Mouse (Mus musculus): Measurements from ENCODE around the gene Padi3. TPM values are rescaled to one million over a fixed set of nuclear protein-coding genes. Genes with fewer than 3 reads are reported as not detected.

Gene Padi3
- polyA plus RNA-seq, 1 experiment from 2014 or later: 0.05 TPM

DNA sequence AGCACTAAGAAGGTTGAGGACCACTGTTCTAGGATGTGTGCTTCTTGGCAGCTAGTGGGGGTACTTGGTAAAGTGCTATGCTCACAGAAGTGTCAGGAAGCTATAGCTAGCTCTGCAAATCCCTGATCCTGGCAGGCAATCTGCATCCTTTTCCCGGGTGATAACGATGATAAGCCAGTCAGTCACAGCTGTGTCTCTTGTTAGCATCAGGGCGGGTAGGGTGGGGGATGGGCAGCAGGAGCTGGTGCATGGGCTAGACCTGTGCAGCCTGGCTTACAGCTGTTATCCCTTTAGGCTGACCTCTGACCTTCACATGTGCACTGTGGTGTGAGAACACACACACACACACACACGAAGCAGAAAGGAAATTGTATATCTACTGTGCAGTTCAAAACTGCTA lies 67.4 kb downstream of the Padi3 start:
- ATAC-seq (ENCODE audit: low FRiP score, low read depth): peak; percentile 52; the same call in 1 of the 2 replicates
- WGBS: 43% methylated on average over 4 of the region's 4 CpGs
- H3K4me1 ChIP-seq: peaks cover 17% of the 10 kb centered on the region; the same call in 1 of the 2 replicates
- no peak overlapping the region for H3K4me2 ChIP-seq (replicated peaks)
- no peak overlapping the region for H3K27ac ChIP-seq (replicated peaks)
- no peaks in the 10 kb centered on the region for H3K36me3 ChIP-seq
- H3K9ac ChIP-seq (replicated peaks): no peak overlapping the region
- no peak overlapping the region for H3K4me3 ChIP-seq
- H3K9me3 ChIP-seq: no peaks in the 10 kb centered on the region
- H3K27me3 ChIP-seq: peaks cover 11% of the 10 kb centered on the region; the same call in 1 of the 2 replicates

DNA sequence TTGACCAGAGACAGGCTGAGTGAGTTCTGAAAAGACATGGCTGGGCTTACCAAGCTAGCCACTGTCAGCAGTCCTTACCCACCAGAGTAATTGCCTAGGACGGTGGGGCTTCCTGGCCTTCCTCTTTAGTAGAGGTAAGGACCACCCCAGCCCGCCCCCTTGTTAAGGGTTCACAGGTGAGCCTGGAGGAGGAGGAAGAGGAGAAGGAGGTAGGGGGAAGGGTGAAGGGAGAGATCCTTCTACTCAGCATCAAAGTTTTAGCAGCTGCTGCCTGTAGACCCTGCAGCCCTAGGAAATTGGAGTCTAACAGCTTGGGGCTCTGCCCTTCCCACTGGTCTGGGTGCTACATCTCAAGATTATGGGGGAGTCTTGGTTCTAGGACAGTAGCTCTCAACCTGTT lies 67.9 kb downstream of the Padi3 start, which contains the start of gene Padi6:
Gene Padi6, minus strand, starts transcription at position 101 of the 400 bp plus-strand sequence.
- Histone ChIP-seq H3K9ac (replicated peaks) (no peak within 1 kb of the TSS), H3K9me3 (no peaks in the 10 kb centered on the region), H3K27me3 (peaks cover 6% of the 10 kb centered on the region; the same call in 1 of the 2 replicates), H3K4me1 (peaks cover 12% of the 10 kb centered on the region; the same call in 1 of the 2 replicates), H3K36me3 (no peaks in the 10 kb centered on the region), H3K4me2 (replicated peaks) (no peak within 1 kb of the TSS), H3K27ac (replicated peaks) (no peak within 1 kb of the TSS), H3K4me3 (no peak within 1 kb of the TSS)
- 88% methylated on average over 2 of the region's 2 CpGs for WGBS
- ATAC-seq (ENCODE audit: low FRiP score, low read depth): no peak

DNA sequence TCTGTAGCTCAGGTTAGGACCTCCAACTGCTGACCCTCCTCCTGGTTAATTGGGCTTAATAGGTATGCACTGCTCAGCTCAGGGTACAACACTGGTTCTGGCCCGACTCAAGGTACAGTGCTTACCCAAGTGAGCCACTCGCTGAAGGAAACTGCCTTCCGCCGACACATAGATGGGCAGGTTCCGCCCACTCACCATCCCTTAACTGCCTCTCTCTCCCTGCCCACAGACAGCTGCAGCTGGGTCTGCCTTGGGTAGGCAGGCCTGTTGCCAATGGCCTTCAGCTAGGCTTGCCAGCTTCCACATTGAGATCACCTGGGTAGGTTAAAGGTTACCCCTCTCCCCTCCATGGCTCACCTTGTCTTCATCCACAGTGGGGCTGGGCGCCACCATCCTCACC lies 69.0 kb downstream of the Padi3 start:
- no peaks in the 10 kb centered on the region for H3K9me3 ChIP-seq
- H3K9ac ChIP-seq (replicated peaks): no peak overlapping the region
- H3K4me3 ChIP-seq: no peak overlapping the region
- 87% methylated on average over 6 of the region's 6 CpGs for WGBS
- H3K4me1 ChIP-seq: peaks cover 12% of the 10 kb centered on the region; the same call in 1 of the 2 replicates
- no peak for ATAC-seq (ENCODE audit: low FRiP score, low read depth)
- no peak overlapping the region for H3K27ac ChIP-seq (replicated peaks)
- no peaks in the 10 kb centered on the region for H3K36me3 ChIP-seq
- no peaks in the 10 kb centered on the region for H3K27me3 ChIP-seq
- H3K4me2 ChIP-seq (replicated peaks): no peak overlapping the region

DNA sequence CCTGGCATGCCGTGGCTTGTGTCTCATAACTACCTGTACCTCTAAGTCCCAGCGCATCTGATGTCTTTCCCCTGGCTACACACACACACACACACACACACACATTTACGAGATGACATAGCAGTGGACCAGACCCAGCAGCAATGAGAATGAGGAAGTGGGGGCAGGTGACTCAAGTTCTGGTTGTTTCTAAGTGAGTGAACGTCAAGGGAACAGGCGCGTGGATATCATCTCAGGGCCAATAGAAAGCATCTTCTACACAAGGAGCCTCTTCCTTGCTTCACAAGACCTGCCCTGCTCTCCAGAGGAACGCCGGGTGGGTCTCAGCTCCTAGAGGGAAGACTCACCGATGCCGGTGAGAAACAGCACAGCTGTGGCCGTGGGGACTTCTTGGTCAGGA lies 69.8 kb downstream of the Padi3 start:
- Histone ChIP-seq H3K4me2 (replicated peaks) (no peak overlapping the region), H3K4me3 (no peak overlapping the region), H3K27ac (replicated peaks) (no peak overlapping the region), H3K9me3 (no peaks in the 10 kb centered on the region), H3K27me3 (no peaks in the 10 kb centered on the region), H3K9ac (replicated peaks) (no peak overlapping the region), H3K4me1 (peaks cover 12% of the 10 kb centered on the region; the same call in 1 of the 2 replicates), H3K36me3 (no peaks in the 10 kb centered on the region)
- no peak for ATAC-seq (ENCODE audit: low FRiP score, low read depth)
- WGBS: 88% methylated on average over 11 of the region's 11 CpGs

Other genes starting within 250 kb of the Padi3 start
- gene Arhgef10l, start 144.6 kb downstream of the Padi3 start, polyA plus RNA-seq (2016; fragmentation: Nextera tagmentation; extraction: Ambion mirVana): 34.2 and 36.5 TPM in 2 replicates
- gene Rcc2, start 110.1 kb downstream of the Padi3 start, polyA plus RNA-seq (2016; fragmentation: Nextera tagmentation; extraction: Ambion mirVana): 72.2 and 75.5 TPM in 2 replicates
- not detected in 2 replicates for gene Padi6, start 68.0 kb downstream of the Padi3 start, polyA plus RNA-seq (2016; fragmentation: Nextera tagmentation; extraction: Ambion mirVana)
- 0.10 and 0.47 TPM in 2 replicates for gene Padi4, start 36.4 kb downstream of the Padi3 start, polyA plus RNA-seq (2016; fragmentation: Nextera tagmentation; extraction: Ambion mirVana)
- 0.06 TPM in 1 of 2 replicates, not detected in the other for gene Padi1, start 35.1 kb upstream of the Padi3 start, polyA plus RNA-seq (2016; fragmentation: Nextera tagmentation; extraction: Ambion mirVana)
- gene Padi2, start 95.7 kb upstream of the Padi3 start, polyA plus RNA-seq (2016; fragmentation: Nextera tagmentation; extraction: Ambion mirVana): 0.39 and 0.89 TPM in 2 replicates
- 394 and 399 TPM in 2 replicates for gene Sdhb, start 150.6 kb upstream of the Padi3 start, polyA plus RNA-seq (2016; fragmentation: Nextera tagmentation; extraction: Ambion mirVana)
- 93.4 and 97.2 TPM in 2 replicates for gene Atp13a2, start 176.2 kb upstream of the Padi3 start, polyA plus RNA-seq (2016; fragmentation: Nextera tagmentation; extraction: Ambion mirVana)
- 240 and 287 TPM in 2 replicates for gene Mfap2, start 199.8 kb upstream of the Padi3 start, polyA plus RNA-seq (2016; fragmentation: Nextera tagmentation; extraction: Ambion mirVana)
- gene Crocc, start 249.9 kb upstream of the Padi3 start, polyA plus RNA-seq (2016; fragmentation: Nextera tagmentation; extraction: Ambion mirVana): 14.2 and 15.9 TPM in 2 replicates

Measured in midbrain, embryonic 12.5 days (tissue).